Mouse (Mus musculus) adrenal gland, postnatal 25 days (tissue): ENCODE results near the gene Limd2. TPM values are rescaled to one million over a fixed set of nuclear protein-coding genes. Genes with fewer than 3 reads are reported as not detected.
"Not testable (repeated sequence)": the region's sequence is repeated elsewhere in the genome, so short reads cannot be mapped to it uniquely, and the experiment has no call there.

ENCODE experiments used
- DNase-seq: peaks from one replicate; pipeline ENCODE4 v3.0.0; 2021; ENCODE audit warnings: mixed read lengths
- total RNA-seq: library from RNA; stranded (reverse); gene quantifications from 2 replicates; pipeline ENCODE4 v1.2.3, GENCODE M21; 2021

The Limd2 gene
- total RNA-seq, 1 experiment from 2014 or later = 16.4 TPM

- no peak for DNase-seq
These were observed 12.6 kb upstream of the Limd2 start for GRCm38 (mm10) chr11:106173228-106173627.

DNA sequence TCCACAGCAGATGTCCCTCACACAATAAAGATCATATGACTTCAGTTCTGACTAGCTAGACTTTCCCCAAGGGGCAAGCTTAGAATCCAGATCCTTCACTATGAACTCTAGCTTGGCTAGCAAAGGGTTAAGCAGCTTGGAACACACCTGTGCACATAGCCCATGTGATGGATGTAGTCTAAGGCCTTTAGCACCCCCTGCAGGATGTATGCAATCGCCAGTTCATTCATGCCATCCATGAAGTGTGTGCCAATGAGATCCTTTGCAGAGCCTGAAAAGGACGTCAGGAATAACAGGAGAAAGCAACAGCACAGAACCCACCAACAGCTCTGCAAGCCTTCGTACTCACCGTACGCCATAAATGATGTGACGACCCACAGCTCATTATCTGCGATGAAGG lies 10.1 kb upstream of the Limd2 start:
- DNase-seq = no peak

DNA sequence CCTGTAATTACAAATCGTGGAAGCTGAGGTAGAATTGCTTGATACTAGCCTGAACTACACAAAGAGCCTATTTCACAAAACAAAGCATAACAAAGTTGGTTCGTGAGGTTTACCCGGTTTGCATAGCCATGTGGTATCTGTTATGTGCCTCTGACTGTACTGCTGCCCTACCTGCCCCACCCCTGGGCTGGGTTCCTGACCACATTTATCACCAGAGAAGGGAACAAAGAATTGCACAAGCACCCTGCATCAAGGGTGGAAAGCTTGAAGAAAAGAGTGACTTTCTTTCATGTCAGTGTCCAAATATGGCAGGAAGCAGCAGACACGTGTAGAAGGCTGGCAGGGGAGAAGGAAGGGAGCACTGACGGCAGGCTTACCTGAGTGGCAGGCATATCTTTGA lies 6.8 kb upstream of the Limd2 start:
- DNase-seq = no peak

DNA sequence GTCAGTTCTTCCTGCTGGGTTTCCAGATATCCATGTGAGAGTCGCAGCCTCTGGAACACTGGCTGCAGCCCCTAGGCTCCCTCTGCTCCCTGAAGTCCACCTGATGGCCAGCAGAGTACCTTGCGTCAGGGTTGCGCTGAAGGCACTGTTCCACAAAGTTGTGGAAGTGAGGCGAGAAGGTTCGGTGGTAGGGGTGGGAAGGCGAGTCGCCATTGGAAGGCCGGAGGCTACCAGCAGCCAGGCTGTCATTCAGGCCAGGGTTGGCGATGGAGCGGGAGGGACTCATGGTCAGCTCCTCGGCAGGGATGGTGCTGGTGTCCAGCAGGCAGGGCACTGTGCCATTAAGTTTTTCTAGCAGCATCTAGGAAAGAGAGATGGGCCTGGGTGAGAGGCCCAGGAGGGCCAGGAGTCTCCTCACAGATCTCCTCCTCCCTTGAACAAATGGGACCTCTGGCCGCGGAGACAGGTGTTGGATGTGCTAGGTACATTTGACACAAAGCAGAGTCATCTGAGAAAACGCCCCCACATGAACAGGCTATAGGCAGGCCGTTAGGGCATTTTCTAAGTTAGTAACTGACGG lies 4.0 kb upstream of the Limd2 start:
- DNase-seq = no peak

DNA sequence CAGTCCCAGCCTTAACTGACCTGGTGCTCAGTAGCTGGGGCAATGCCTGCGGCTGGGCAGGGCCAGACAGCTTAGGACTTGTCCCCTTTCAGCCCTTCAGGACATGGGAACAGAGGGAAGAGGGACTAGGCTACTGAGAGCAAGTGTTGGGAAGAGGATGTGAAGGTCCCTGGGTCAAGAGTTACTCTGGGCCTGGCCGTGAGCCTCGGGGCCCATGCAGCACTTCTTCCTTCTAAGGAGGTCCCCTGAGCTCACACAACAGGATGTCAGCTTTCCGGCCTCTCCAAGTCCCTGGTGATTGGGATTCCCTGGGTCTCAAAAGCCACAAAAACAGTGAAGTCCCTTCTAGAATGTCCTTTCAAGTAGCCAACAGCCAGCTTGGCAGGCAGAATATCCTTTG lies 2.9 kb upstream of the Limd2 start:
- no peak for DNase-seq

GRCm38 (mm10) chr11:106162237-106162636 lies 1.6 kb upstream of the Limd2 start:
- DNase-seq = no peak

- DNase-seq = peak; percentile 81
These were observed 479 bp downstream of the Limd2 start for GRCm38 (mm10) chr11:106159921-106160840.

DNA sequence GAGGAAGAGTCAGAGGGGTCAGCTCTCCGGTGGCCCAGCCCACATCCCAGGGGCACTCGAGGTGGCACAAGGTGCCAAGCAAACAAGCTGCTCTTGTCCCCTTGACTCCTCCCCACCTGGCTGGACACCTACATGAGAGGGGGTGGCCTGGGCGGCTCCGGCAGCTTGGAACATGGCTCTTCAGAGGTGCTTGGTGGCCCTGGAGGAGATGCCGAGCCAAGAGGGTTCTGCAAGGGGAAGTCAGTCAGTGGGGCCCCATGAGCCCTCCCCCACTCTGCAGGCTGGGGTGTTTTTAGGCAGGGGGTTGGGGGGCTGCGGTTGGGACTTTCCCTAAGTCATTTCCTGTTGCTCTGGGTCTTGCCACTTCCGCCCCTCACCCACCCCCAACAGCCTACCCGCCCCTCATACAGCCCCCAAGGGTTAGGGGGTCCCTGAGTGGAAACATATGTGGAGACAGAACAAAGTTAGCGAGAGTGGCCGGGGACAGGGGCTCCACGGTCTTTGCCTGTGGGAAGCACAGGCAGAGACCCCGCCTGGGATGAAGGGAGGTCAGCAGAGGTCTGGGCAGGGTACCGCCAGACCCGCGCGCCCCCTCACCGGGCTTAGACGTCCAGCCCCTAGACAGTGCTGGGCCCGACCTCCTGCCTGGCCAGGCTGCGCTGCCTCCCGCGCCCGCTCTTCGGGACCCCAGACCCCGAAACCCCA lies 1.3 kb downstream of the Limd2 start:
- DNase-seq = no peak

- no peak for DNase-seq
These were observed 1.8 kb downstream of the Limd2 start for GRCm38 (mm10) chr11:106158930-106159215.

GRCm38 (mm10) chr11:106158081-106158929 lies 2.4 kb downstream of the Limd2 start:
- no peak for DNase-seq

DNA sequence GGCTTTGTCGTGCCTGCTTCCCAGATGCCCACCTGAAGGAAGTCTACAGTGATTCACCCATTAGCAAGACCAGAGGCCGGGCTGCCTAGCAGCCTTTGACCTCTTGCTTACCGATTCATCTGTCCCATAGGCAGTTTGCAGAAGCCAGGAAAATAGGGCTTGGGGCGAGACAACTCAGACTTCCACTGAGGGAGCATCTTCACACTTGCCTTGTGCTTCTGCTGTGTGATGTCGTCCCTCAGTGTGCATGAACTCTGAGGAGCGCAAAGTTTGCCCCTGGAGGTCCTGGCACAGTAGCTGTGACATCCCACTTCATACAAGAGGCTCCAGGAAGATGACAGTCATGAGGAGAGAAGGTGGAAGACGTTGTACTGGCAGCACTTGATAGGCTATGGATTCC lies 3.5 kb downstream of the Limd2 start:
- DNase-seq = no peak

- DNase-seq = no peak
These were observed 4.4 kb downstream of the Limd2 start for GRCm38 (mm10) chr11:106156257-106156656.

DNA sequence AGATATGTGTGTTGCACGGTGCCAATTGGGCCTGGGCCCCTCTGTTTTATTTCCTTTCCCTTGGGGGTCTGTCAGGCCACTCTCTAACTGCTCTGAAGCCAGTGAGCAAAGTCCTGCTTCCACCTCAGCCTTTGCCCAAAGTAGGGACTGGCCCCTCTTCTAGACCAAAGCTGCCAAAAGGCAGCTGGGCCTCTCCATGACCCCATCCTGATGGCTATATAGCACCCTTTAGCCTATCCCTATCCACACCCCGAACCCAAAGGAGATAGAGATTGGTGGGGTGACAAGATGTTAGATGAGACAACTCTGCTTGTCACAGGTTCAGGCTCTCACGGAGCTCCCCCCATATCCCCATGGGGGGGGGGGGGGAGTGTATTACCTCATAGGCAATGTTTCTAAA lies 4.9 kb downstream of the Limd2 start:
- DNase-seq = no peak

GRCm38 (mm10) chr11:106154770-106155169 lies 5.9 kb downstream of the Limd2 start:
- no peak for DNase-seq

DNA sequence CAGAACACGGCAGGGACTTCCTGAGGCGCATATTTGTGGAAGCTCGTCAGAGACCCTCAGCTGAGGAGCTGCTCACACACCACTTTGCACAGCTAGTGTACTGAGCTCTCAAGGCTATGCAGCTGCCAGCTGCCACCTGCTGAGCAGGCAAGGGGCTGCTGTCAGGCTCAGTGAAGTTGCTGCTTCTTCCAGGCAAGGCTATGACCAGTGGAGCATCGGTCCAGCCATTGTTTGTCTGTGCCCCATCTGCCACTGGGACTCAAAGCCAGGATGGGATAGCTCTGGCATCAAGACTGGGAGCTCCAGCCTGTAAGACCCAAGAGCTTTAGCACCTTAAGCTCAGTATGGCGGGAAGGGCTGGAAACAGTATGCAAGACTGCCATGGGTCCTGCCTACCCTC lies 6.6 kb downstream of the Limd2 start:
- DNase-seq = no peak

DNA sequence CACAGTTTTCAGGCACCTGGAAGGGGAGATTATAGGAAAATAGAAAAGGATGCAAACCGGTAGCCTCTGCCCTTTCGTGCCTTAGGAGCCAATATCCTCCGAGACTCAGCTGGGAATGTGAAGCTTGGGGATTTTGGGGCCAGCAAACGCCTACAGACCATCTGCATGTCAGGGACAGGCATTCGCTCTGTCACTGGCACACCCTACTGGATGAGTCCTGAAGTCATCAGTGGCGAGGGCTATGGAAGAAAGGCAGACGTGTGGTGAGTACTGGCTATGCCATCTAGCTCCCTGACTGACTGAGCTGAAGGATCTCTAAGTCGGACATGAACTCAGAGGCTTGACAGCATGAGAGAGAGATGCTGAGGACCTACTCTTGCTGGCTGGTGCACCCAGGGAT lies 8.5 kb downstream of the Limd2 start:
- no peak for DNase-seq

DNA sequence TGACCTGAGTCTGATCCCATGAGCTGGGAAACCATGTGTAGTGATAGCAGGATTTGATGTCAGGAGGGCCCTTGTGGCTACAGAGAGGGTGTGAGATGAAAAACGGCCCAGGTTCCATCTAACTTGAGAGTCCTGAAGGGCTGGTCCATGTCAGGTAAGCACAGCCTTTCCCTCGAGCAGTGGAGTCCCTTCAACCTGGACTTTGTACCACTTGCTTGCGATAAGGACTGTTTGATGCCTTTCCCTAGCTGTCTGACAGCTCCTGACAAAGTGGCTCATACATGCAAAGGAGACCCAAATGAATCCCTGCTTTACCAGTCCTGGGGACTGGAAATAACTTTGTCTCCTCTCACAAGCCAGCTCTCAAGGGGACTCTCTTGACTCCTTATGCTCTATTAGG lies 9.4 kb downstream of the Limd2 start:
- no peak for DNase-seq

- peak; percentile 88 for DNase-seq
These were observed 25.8 kb downstream of the Limd2 start for GRCm38 (mm10) chr11:106134580-106135528.

DNA sequence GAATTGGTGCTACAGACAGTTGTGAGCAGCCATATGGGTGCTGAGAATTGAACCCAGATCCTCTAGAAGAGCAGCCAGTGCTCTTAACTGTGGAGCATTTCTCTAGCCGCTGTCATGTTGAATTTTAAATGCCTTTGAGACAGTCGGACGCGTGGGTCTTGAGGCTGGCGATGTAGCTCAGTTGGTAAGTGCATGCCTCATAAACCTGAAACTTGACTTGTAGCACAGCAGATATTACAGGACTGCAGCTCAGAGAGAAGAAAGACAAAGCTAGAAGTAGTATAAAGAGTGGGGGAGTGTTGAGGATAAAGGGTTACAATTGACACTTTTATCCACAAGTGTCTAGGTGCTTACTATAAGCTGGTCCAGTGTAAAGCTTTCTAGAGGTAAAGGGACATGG lies 28.1 kb downstream of the Limd2 start:
- no peak for DNase-seq

DNA sequence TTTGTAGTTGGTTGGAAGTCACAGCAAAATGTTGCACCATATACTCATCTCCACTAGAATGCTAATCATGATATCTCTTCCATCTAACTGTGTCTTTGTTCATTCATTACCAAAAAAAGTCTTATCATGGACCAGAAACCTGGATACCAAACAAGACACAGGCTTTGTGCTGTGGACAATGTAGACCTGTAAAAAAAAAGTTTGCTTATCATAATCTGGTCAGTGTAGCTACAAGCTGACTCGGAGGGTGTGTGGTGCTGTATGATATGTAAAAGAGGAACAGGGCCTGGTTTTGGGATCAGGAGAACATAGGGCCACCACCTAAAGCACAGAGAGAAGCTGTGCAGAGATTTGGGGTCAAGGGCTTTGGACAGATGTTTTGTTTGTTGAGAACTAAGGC lies 31.2 kb downstream of the Limd2 start:
- DNase-seq = no peak

GRCm38 (mm10) chr11:106126727-106127373 lies 33.8 kb downstream of the Limd2 start:
- DNase-seq = not testable (repeated sequence)
